Mouse (Mus musculus): Measurements from ENCODE around the gene Ndufa4l2. TPM values are rescaled to one million over a fixed set of nuclear protein-coding genes. Genes with fewer than 3 reads are reported as not detected.

Ndufa4l2 gene
- polyA plus RNA-seq, 1 experiment from 2014 or later: 23.1 TPM

- no peaks in the 10 kb centered on the region for H3K9me3 ChIP-seq (ENCODE audit: low read length)
- peaks cover 39% of the 10 kb centered on the region for H3K36me3 ChIP-seq (replicated peaks; ENCODE audit: insufficient read depth, low read length)
- TF ChIP-seq EP300 (IDR thresholded peaks at IDR 0.05; ENCODE audit: low read depth): no peak
- no peak for TF ChIP-seq CTCF (IDR thresholded peaks at IDR 0.05; ENCODE audit: low read depth)
- no peak overlapping the region for H3K4me2 ChIP-seq (ENCODE audit: low read depth, low read length)
- DNase-seq: no peak
- no peak overlapping the region for H3K4me3 ChIP-seq (ENCODE audit: low read depth, low read length)
- no peaks in the 10 kb centered on the region for H3K27me3 ChIP-seq (ENCODE audit: insufficient read depth, low read length)
- H3K27ac ChIP-seq (ENCODE audit: low read depth): no peak overlapping the region
- no peak overlapping the region for H3K9ac ChIP-seq (replicated peaks)
- no peaks in the 10 kb centered on the region for H3K4me1 ChIP-seq (ENCODE audit: insufficient read depth)
- no peak for ATAC-seq
- WGBS (ENCODE audit: insufficient replicate concordance): 39% methylated on average over 13 of the region's 13 CpGs
These were observed 49.5 kb downstream of the Ndufa4l2 start for GRCm38 (mm10) chr10:127564301-127564700.

Other genes starting within 250 kb of the Ndufa4l2 start
- 65.3 and 67.4 TPM in 2 replicates for gene Dctn2, start 248.6 kb upstream of the Ndufa4l2 start, polyA plus RNA-seq (2015; fragmentation: Nextera tagmentation; extraction: Ambion mirVana)
- 5.3 and 5.7 TPM in 2 replicates for gene Mbd6, start 225.9 kb upstream of the Ndufa4l2 start, polyA plus RNA-seq (2015; fragmentation: Nextera tagmentation; extraction: Ambion mirVana)
- 51.3 and 62.3 TPM in 2 replicates for gene Mars, start 203.2 kb upstream of the Ndufa4l2 start, polyA plus RNA-seq (2015; fragmentation: Nextera tagmentation; extraction: Ambion mirVana)
- 13.5 and 14.8 TPM in 2 replicates for gene Arhgap9, start 193.0 kb upstream of the Ndufa4l2 start, polyA plus RNA-seq (2015; fragmentation: Nextera tagmentation; extraction: Ambion mirVana)
- 0.04 TPM in 2 replicates for gene Gli1, start 173.0 kb upstream of the Ndufa4l2 start, polyA plus RNA-seq (2015; fragmentation: Nextera tagmentation; extraction: Ambion mirVana)
- 18.4 and 29.0 TPM in 2 replicates for gene Inhbe, start 160.6 kb upstream of the Ndufa4l2 start, polyA plus RNA-seq (2015; fragmentation: Nextera tagmentation; extraction: Ambion mirVana)
- 21.0 and 27.2 TPM in 2 replicates for gene Inhbc, start 144.5 kb upstream of the Ndufa4l2 start, polyA plus RNA-seq (2015; fragmentation: Nextera tagmentation; extraction: Ambion mirVana)
- gene R3hdm2, start 134.6 kb upstream of the Ndufa4l2 start, polyA plus RNA-seq (2015; fragmentation: Nextera tagmentation; extraction: Ambion mirVana): 16.6 and 17.3 TPM in 2 replicates
- gene Stac3, start 13.3 kb upstream of the Ndufa4l2 start, polyA plus RNA-seq (2015; fragmentation: Nextera tagmentation; extraction: Ambion mirVana): 0.21 and 0.57 TPM in 2 replicates
- 62.6 and 75.0 TPM in 2 replicates for gene Shmt2, start 7.5 kb downstream of the Ndufa4l2 start, polyA plus RNA-seq (2015; fragmentation: Nextera tagmentation; extraction: Ambion mirVana)
- gene Nxph4, start 19.6 kb downstream of the Ndufa4l2 start, polyA plus RNA-seq (2015; fragmentation: Nextera tagmentation; extraction: Ambion mirVana): not detected in 2 replicates
- 44.7 and 49.2 TPM in 2 replicates for gene Lrp1, start 106.2 kb downstream of the Ndufa4l2 start, polyA plus RNA-seq (2015; fragmentation: Nextera tagmentation; extraction: Ambion mirVana)
- 11.3 and 13.0 TPM in 2 replicates for gene Stat6, start 128.0 kb downstream of the Ndufa4l2 start, polyA plus RNA-seq (2015; fragmentation: Nextera tagmentation; extraction: Ambion mirVana)
- gene Nemp1, start 151.9 kb downstream of the Ndufa4l2 start, polyA plus RNA-seq (2015; fragmentation: Nextera tagmentation; extraction: Ambion mirVana): 5.6 and 6.3 TPM in 2 replicates
- gene Nab2, start 153.6 kb downstream of the Ndufa4l2 start, polyA plus RNA-seq (2015; fragmentation: Nextera tagmentation; extraction: Ambion mirVana): 2.4 and 4.3 TPM in 2 replicates
- 0.07 TPM in 1 of 2 replicates, not detected in the other for gene Myo1a, start 190.2 kb downstream of the Ndufa4l2 start, polyA plus RNA-seq (2015; fragmentation: Nextera tagmentation; extraction: Ambion mirVana)
- 1.9 and 2.3 TPM in 2 replicates for gene Tac2, start 209.5 kb downstream of the Ndufa4l2 start, polyA plus RNA-seq (2015; fragmentation: Nextera tagmentation; extraction: Ambion mirVana)
- 1.0 and 1.1 TPM in 2 replicates for gene Zbtb39, start 224.6 kb downstream of the Ndufa4l2 start, polyA plus RNA-seq (2015; fragmentation: Nextera tagmentation; extraction: Ambion mirVana)
- gene Gpr182, start 236.8 kb downstream of the Ndufa4l2 start, polyA plus RNA-seq (2015; fragmentation: Nextera tagmentation; extraction: Ambion mirVana): 16.1 and 17.3 TPM in 2 replicates
- gene Rdh1, start 244.8 kb downstream of the Ndufa4l2 start, polyA plus RNA-seq (2015; fragmentation: Nextera tagmentation; extraction: Ambion mirVana): 0.20 TPM in 2 replicates
- gene Rdh16f1, start 244.8 kb downstream of the Ndufa4l2 start, polyA plus RNA-seq (2015; fragmentation: Nextera tagmentation; extraction: Ambion mirVana): 0.69 TPM in 1 of 2 replicates, not detected in the other

Data from liver, postnatal 0 days (tissue).